Mouse (Mus musculus) lung, postnatal 36 days (tissue): ENCODE measurements around the gene Marcks.
A peak's percentile ranks its signal among the peaks of the same experiment; 100 is the strongest.

Experiments used
- DNase-seq: peaks from one replicate; pipeline ENCODE4 v3.0.0; 2022; ENCODE audit warnings: mixed read lengths

Marcks gene

GRCm38 (mm10) chr10:37138778-37139442 is at the start of gene Marcks:
Gene Marcks, minus strand, starts transcription at chr10:37138920.
- peak; percentile 93 for DNase-seq

- DNase-seq, result no peak
Observed at GRCm38 (mm10) chr10:37177071-37177470, 38.4 kb upstream of the Marcks start.

GRCm38 (mm10) chr10:37172416-37172950 is 33.8 kb upstream of the Marcks start:
- no peak for DNase-seq

GRCm38 (mm10) chr10:37171711-37172415 is 33.1 kb upstream of the Marcks start:
- no peak for DNase-seq

GRCm38 (mm10) chr10:37170878-37171277 is 32.2 kb upstream of the Marcks start:
- no peak for DNase-seq

GRCm38 (mm10) chr10:37170466-37170865 is 31.7 kb upstream of the Marcks start:
- no peak for DNase-seq

GRCm38 (mm10) chr10:37167527-37167926 is 28.8 kb upstream of the Marcks start:
- DNase-seq, result no peak

- no peak for DNase-seq
Observed at GRCm38 (mm10) chr10:37159731-37160130, 21.0 kb upstream of the Marcks start.

GRCm38 (mm10) chr10:37157156-37157555 is 18.4 kb upstream of the Marcks start:
- no peak for DNase-seq

- DNase-seq, result peak; percentile 14
Observed at GRCm38 (mm10) chr10:37155131-37155530, 16.4 kb upstream of the Marcks start.

GRCm38 (mm10) chr10:37151539-37152271 is 13.0 kb upstream of the Marcks start:
- DNase-seq, result no peak

- no peak for DNase-seq
Observed at GRCm38 (mm10) chr10:37148016-37148415, 9.3 kb upstream of the Marcks start.

GRCm38 (mm10) chr10:37145456-37145855 is 6.7 kb upstream of the Marcks start:
- DNase-seq, result no peak

GRCm38 (mm10) chr10:37141621-37142020 is 2.9 kb upstream of the Marcks start:
- no peak for DNase-seq

- peak; percentile 94 for DNase-seq
Observed at GRCm38 (mm10) chr10:37140736-37141451, 2.2 kb upstream of the Marcks start.

- DNase-seq, result peak; percentile 47
Observed at GRCm38 (mm10) chr10:37140166-37140735, 1.5 kb upstream of the Marcks start.

- peak; percentile 27 for DNase-seq
Observed at GRCm38 (mm10) chr10:37139443-37140165, 884 bp upstream of the Marcks start.

GRCm38 (mm10) chr10:37138311-37138731 is 399 bp downstream of the Marcks start:
- DNase-seq, result peak; percentile 32

- DNase-seq, result peak; percentile 66
Observed at GRCm38 (mm10) chr10:37137531-37138310, 999 bp downstream of the Marcks start.

GRCm38 (mm10) chr10:37136981-37137518 is 1.7 kb downstream of the Marcks start:
- peak; percentile 92 for DNase-seq
